Mouse (Mus musculus) telencephalon, adult 2 months (tissue): ENCODE measurements around the gene Sh3bgr.

Experiments used
- DNase-seq: peaks from one replicate; pipeline ENCODE4 v3.0.0-alpha.2; 2011; ENCODE audit warnings: low read depth, low spot score

The Sh3bgr gene

GRCm38 (mm10) chr16:96199913-96200701, at the start of gene Sh3bgr:
TSS of gene Sh3bgr (plus strand) at chr16:96200450.
- DNase-seq: no peak

- no peak for DNase-seq
These were observed 49.3 kb upstream of the Sh3bgr start for GRCm38 (mm10) chr16:96150995-96151394.

GRCm38 (mm10) chr16:96151551-96151950, 48.7 kb upstream of the Sh3bgr start:
- DNase-seq: no peak

GRCm38 (mm10) chr16:96154476-96154875, 45.8 kb upstream of the Sh3bgr start:
- DNase-seq: no peak

- DNase-seq: peak; percentile 87
These were observed 44.2 kb upstream of the Sh3bgr start for GRCm38 (mm10) chr16:96156019-96156418.

- DNase-seq: peak; percentile 86
These were observed 43.1 kb upstream of the Sh3bgr start for GRCm38 (mm10) chr16:96157171-96157570.

- no peak for DNase-seq
These were observed 41.7 kb upstream of the Sh3bgr start for GRCm38 (mm10) chr16:96158511-96159080.

GRCm38 (mm10) chr16:96159091-96159731, 41.0 kb upstream of the Sh3bgr start:
- no peak for DNase-seq

- no peak for DNase-seq
These were observed 40.4 kb upstream of the Sh3bgr start for GRCm38 (mm10) chr16:96159794-96160346.

- no peak for DNase-seq
These were observed 39.3 kb upstream of the Sh3bgr start for GRCm38 (mm10) chr16:96160927-96161326.

GRCm38 (mm10) chr16:96161336-96161735, 38.9 kb upstream of the Sh3bgr start:
- DNase-seq: no peak

- DNase-seq: no peak
These were observed 34.5 kb upstream of the Sh3bgr start for GRCm38 (mm10) chr16:96165723-96166264.

GRCm38 (mm10) chr16:96168837-96169236, 31.4 kb upstream of the Sh3bgr start:
- no peak for DNase-seq

- no peak for DNase-seq
These were observed 26.6 kb upstream of the Sh3bgr start for GRCm38 (mm10) chr16:96173648-96174047.

GRCm38 (mm10) chr16:96175399-96175798, 24.9 kb upstream of the Sh3bgr start:
- no peak for DNase-seq

GRCm38 (mm10) chr16:96179156-96179555, 21.1 kb upstream of the Sh3bgr start:
- DNase-seq: no peak

- no peak for DNase-seq
These were observed 12.6 kb upstream of the Sh3bgr start for GRCm38 (mm10) chr16:96187619-96188018.

- peak; percentile 96 for DNase-seq
These were observed 8.4 kb upstream of the Sh3bgr start, which contains the start of gene Lca5l for GRCm38 (mm10) chr16:96191531-96192506. TSS of gene Lca5l (minus strand) at chr16:96192271.

GRCm38 (mm10) chr16:96200702-96201028, 415 bp downstream of the Sh3bgr start:
- no peak for DNase-seq

GRCm38 (mm10) chr16:96201485-96202232, 1.4 kb downstream of the Sh3bgr start:
- DNase-seq: no peak
